Mouse (Mus musculus): ENCODE measurements around the gene Vps16.

DNA sequence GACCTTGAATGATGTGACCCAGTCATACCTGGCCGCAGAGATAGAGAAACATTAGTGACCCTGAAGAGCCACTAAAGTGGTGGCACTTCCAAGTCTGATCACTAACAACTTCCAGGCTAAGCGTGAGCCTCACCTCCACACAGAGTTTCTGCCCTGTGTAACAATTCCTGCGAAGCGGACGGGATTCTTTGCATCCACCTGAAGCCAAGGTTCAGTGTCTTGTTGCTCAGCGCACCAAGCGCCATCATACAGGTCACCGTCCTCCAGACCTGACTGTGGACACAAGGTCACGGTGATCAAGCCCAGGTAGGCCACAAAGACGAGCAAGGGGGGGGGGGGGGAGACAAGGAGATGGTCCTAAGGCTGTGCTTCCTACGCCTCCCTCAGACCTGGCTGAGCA, 28.4 kb upstream of the Vps16 start:
- TF ChIP-seq CTCF (IDR thresholded peaks at IDR 0.05) (no peak), POLR2A (IDR thresholded peaks at IDR 0.05; ENCODE audit: insufficient read depth, low read depth, low read length) (no peak), EP300 (IDR thresholded peaks at IDR 0.05; ENCODE audit: insufficient read depth, low read depth, low read length) (no peak)

Data from heart, adult 2 months (tissue).